Mouse (Mus musculus): ENCODE data around the gene Crisp3. TPM values are rescaled to one million over a fixed set of nuclear protein-coding genes. Genes with fewer than 3 reads are reported as not detected.
A peak's percentile ranks its signal among the peaks of the same experiment; 100 is the strongest.
"Not testable (repeated sequence)": the region's sequence is repeated elsewhere in the genome, so short reads cannot be mapped to it uniquely, and the experiment has no call there.

Gene Crisp3
- total RNA-seq (2021), result not detected
- long read RNA-seq, experiment 1, result 0 reads
- long read RNA-seq, experiment 2, result 0 reads

GRCm38 (mm10) chr17:40242135-40242534, at the start of gene Crisp3:
TSS of gene Crisp3 (minus strand) at chr17:40242288.
- DNase-seq, result no peak

GRCm38 (mm10) chr17:40285435-40285834, 43.3 kb upstream of the Crisp3 start:
- DNase-seq, result no peak

- DNase-seq, result no peak
Measured at GRCm38 (mm10) chr17:40275519-40275918, 33.4 kb upstream of the Crisp3 start.

GRCm38 (mm10) chr17:40274906-40275470, 32.9 kb upstream of the Crisp3 start:
- DNase-seq, result no peak

- no peak for DNase-seq
Measured at GRCm38 (mm10) chr17:40252487-40252886, 10.4 kb upstream of the Crisp3 start.

GRCm38 (mm10) chr17:40208540-40208939, 33.5 kb downstream of the Crisp3 start, which contains the start of gene Pgk2:
TSS of gene Pgk2 (minus strand) at chr17:40208640.
- no peak for DNase-seq

- DNase-seq, result peak; percentile 1 to 9
Measured at GRCm38 (mm10) chr17:40201803-40202202, 40.3 kb downstream of the Crisp3 start.

- DNase-seq, result not testable (repeated sequence)
Measured at GRCm38 (mm10) chr17:40190192-40190591, 51.9 kb downstream of the Crisp3 start.

Other genes with a start within 250 kb of the Crisp3 start
- not detected for gene AC192777.2, start 146.8 kb downstream of the Crisp3 start, total RNA-seq (2021)
- gene Pgk2, start 33.6 kb downstream of the Crisp3 start, total RNA-seq (2021), result not detected
- gene Crisp1, start 76.9 kb upstream of the Crisp3 start, total RNA-seq (2021), result not detected